Mouse (Mus musculus): Measurements from ENCODE around the gene Ints5.

Gene Ints5

DNA sequence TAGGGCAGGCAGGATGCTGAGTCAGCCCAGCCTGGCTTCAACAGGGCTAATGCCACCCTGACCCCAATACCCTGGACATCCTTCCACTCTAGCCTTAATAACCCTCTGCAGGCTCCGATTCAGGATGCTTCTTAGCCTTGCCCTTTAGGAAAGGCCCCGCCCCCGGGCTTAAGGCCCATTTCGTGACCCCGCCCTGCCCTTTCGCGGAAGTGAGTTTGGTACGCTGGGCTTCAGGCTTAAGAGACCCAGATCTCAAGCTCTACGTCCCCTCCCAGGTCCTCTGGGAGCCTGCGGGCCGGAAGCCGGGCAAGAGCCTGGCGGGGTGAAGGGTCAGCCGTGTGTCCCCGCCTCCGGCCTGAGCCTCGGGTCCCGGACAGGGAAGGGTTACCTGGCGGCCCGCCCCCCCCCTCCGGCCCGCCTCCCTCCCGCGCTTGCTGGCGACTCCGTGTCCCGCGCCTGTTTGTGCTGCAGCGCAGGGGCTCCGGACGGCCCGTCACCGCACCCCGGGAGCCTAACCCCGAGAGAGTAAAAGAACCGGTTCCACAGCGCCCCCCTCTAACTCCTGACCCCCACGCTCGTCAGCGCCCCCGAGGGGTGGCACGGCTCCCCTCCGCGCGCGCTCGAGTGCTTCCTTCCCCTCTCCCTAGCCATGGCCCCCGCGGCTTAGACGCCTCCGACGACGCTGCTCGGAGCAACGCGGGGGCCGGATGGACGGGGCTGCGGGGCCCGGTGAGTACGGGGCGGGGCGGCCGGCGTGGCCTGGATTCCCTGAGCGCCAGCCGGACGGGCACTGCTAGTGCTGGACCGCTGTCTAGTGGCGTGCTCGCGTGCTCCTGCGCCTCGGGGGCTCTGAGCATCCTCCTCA is 36.7 kb downstream of the Ints5 start, which contains the start of the genes Rom1 and Eml3:
Gene Rom1, minus strand, starts transcription at position 133 of the 865 bp plus-strand sequence.
Gene Eml3, plus strand, starts transcription at position 329 of the 865 bp plus-strand sequence.
- peak; percentile 95 for DNase-seq

DNA sequence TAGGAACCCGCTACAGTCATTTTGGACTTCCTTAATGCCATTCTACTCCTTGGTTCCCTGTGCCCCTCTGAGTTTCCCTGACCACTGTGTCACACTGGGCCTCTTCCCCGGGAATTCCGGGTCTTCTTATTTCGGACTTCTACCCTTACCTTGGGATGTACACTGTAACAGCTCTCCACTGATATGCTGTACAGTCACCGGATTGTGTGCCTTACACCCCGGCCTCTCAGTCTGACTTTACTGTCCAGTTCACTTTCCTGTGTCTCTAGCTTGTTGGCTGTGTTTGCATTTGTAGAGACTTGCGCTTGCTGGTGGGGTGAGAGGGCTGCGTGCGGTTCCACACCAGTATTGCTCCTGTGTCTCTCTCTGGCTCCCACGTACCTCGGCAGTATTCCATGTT is 37.3 kb downstream of the Ints5 start:
- no peak for DNase-seq

DNA sequence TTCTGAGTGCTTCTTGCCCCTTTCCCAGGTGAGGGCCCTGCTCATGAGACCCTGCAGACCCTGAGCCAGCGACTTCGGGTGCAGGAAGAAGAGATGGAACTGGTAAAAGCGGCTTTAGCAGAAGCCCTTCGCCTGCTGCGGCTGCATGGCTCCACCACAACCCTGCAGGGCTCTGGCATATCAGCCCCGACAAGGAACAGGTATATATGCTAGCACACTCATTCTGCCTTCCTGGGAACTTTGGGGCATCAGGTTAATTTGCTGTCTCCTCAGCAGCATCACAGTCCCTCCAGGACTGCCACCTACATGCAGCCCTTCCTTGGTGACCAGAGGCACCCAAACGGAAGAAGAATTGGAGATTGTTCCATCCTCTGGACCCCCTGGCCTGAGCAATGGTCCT is 38.0 kb downstream of the Ints5 start:
- no peak for DNase-seq

DNA sequence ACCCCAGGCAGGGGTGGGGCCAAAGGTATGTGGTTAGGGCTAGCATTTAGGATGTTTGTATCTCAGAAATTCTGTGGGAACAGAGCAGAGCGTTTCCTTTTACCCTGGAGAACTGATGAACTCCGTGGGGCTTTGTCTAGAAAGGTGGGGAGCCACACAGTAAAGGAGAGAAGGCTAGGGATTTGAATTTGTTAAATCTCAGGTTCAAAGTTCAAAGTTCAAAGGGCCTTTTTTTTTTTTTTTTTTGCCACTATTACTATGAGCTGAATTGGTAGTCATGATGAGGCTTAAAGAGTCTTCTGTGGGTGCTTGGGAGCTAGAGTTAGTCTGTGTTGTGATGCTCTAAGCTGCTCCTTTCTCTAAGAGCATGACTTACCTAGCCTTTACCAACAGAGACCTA is 43.9 kb downstream of the Ints5 start:
- no peak for DNase-seq

DNA sequence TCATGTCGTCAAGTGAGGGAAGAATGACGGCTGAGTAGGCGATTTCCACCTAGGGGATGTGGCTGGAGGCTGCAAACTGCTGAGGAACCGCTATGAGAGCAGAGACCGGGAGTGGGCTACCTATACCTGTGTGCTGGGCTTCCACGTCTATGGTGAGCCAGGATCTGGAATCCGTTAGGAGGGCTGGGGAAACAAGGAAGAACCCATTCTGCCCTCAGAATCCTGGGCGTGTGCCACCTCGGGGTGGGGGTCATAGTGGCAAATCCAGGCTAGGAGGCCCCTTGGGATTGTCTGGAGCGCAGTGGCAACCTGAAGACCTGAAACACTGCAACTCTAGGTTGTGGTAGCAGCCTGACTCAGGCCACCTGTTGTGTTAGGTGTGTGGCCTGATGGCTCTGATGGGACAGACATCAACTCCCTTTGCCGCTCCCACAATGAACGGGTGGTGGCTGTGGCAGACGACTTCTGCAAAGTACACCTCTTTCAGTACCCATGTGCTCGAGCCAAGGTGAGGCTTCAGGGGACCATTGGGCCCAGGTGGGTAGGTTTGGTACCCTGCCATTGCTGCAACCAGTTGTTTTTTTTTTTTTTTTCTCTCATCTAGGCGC is 47.8 kb downstream of the Ints5 start:
- DNase-seq, result no peak

DNA sequence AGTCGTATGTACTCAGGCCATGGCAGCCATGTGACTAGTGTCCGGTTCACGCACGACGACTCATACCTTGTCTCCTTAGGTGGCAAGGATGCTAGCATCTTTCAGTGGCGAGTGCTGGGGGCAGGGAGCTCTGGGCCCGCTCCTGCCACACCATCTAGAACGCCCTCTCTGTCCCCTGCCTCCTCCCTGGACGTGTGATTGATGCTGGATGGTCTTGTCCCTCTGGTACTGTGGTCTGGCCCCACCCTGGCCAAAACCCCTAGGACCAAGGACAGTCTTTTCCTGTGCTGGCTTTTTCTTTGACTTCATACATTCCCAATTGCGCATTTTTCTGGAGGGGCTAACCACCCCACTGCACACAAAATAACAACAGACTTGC is 48.3 kb downstream of the Ints5 start:
- no peak for DNase-seq

DNA sequence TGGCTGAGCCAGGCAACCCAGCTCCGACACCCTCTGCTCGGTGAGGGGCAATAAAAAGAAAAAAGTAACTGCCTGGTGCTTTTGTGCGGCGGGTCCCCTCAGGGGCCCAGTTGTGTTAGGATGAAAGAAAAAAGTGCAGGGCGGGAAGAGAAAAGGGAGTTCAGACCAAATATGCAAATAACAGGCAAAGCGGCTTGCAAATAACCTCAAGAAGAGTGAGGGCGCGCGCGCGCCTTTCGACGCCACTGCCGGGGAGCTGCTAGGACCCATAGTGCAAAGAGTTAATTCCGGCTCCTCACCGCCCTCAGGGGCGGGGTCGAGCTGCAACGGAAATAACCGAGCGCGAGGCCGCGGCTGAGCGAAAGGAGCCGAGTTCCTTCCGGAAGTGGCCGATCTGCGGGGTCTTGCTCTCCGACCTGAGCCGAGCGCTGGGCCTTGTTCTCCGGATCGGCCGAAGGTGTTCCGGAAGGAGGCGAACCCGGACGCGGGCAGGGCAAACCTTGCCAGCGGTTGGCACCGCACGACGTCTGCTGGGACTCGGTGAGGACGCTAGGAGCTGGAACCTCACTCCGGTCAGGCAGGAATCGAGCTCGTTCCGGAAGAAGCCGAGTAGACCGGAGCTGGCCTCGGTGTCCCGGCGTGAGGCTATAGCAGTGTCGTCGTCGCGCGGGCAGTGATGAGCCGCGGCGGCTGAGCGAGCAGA is 48.9 kb downstream of the Ints5 start, which contains the start of gene Mta2:
Gene Mta2, plus strand, starts transcription at position 361 of the 703 bp plus-strand sequence.
- peak; percentile 95 for DNase-seq

DNA sequence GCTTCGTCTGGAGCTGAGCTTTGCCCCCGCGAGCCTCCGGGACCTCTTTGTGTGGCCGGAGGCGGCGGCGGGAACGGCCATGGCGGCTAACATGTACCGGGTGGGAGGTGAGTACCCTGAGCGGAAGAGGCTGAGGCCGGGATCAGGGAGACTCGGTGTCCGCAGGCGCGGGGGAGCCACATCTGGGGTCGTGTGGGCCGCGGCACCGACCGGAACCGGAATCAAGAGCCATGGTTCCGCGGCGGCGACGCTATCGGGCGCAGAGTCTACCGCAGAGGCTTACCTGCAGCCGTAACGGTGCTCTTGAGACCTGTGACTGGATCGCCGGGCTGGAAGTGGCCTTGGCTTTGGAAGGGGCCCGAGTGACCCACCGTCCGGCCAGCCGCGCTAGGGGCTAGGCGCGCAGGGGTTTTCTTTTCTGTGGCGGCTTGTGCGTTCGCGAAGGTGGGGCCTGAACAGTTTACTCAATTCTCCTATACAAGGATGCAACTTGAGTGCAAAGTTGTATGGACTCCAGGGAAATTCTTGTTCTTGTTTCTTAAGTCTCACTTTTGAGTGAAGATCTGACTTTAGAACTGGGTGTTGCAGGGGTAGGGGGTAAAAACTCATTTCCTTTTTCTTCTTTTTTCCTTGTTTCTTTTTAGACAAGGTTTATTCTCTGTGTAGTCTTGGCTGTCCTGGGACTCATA is 49.6 kb downstream of the Ints5 start:
- no peak for DNase-seq

DNA sequence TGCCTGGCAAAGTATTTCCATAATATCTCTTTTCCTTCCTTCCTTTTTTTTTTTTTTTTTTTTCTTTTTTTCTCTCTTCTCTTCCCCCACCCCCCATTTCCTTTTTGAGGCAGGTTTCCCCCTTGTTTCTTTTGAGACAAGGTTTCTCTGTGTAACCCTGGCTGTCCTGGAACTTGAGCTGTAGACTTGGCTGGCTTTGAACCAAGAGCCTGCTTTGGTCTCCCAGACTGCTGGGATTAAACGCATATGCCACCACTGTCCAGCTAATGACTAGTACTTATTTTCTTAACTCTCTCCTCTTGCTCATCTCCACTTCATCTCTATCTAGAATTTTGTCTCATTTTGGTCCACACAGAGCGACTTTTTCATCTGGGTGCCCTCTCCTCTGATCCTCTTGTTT is 50.2 kb downstream of the Ints5 start:
- no peak for DNase-seq

DNA sequence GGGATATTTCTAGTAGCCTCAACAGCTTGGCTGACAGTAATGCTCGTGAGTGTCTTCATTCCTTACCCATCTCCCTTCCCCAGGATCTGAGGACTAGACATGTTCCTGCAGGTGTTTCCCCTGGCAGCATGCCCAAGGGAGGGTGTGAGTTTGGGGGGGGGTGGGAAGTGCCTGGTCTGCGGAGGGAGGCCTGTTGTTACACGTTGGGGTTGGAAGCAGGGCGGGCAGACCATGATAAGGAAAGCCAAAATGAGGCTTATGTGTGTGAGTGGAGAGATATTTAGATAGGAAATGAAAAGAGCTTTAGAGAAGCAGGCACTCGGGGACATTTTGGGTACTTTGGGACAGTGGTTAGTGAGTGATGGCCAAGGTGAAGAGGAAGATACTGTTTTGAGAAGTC is 51.3 kb downstream of the Ints5 start:
- no peak for DNase-seq

DNA sequence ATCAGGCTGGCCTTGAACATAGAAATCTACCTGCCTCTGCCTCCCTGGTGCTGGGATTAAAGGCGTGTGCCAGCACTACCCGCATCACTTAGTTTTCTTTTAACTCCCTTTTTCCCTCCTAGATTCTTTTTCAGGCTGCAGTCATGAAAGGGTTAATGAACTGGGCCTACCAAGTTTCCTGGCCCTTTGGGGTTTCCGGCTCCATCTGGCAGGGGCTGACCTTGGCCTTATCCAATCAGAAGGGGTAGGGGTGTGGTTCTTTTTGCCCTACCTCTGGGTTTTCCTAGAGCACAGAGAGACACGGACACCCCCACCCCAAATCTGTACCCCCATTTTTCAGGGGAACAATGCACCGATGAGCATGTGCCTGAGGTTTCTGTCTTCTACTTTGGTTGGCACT is 51.9 kb downstream of the Ints5 start:
- DNase-seq, result peak; percentile 72

DNA sequence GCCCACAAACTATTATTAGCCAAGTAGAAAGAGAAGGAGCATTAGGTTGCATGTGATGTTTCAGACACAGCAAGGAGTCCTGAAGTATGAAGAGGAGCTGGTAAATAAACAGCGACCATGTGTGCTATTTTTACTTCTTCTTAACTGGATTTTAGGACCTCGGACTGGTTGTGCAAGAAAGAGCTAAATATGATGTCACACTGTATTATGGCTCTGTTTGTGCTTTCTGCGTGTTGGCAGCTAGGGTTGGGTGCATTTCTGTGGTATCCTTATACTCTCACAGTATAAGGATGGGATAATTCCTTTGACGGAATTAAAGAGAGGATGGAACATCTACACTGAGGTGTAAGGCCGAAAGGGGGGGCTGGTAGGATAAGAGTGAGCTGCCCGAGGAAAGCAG is 52.4 kb downstream of the Ints5 start:
- no peak for DNase-seq

DNA sequence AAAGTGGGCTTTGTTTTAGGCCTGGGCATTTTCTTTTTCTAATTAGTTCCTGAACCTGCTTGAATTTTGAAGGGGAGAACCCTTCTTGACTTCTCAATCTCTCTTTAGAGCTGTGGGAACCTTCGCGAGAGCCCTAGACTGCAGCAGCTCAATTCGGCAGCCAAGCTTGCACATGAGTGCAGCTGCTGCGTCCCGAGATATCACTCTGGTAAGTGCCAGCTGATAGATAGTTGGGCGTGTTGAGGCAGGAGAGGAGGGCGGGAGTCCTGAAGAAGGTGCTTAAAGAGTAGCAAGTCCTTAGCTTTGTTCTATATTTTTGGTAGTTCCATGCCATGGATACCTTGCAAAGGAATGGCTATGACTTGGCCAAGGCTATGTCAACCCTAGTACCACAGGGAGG is 54.1 kb downstream of the Ints5 start:
- DNase-seq, result no peak

All from kidney, adult 18-20 months (tissue).